Mouse (Mus musculus) lung, postnatal 0 days (tissue): ENCODE measurements at regions not wholly inside any gene's neighbourhood (a gene's known extent, or its start where the extent isn't known, plus 50 kb on each side); places are given as distances from the start of the nearest gene placed in this dataset.
"Not testable (repeated sequence)": the region's sequence is repeated elsewhere in the genome, so short reads cannot be mapped to it uniquely, and the experiment has no call there.

Experiments used
- ATAC-seq: fragments of 200-750 bp; cut with Nextera tagmentation; 2 replicates; pipeline ENCODE4 v1.8.0; 2017; ENCODE audit warnings: moderate library complexity
- DNase-seq: peaks from one replicate; pipeline ENCODE4 v3.0.0-alpha.2; 2016; ENCODE audit warnings: low spot score
- H3K27ac ChIP-seq: fragments of 300-500 bp; sonication (generic); 2 replicates; pipeline ENCODE4 v1.5.1; 2014; ENCODE audit warnings: antibody characterized with exemption, mild to moderate bottlenecking, low read length, mixed read lengths
- H3K27me3 ChIP-seq: fragments of 300-500 bp; sonication (generic); replicated peaks from 2 replicates; pipeline ENCODE4 v1.6.1; 2014; ENCODE audit warnings: low read length, mixed read lengths; ENCODE audit not compliant: insufficient read depth
- H3K36me3 ChIP-seq: fragments of 300-500 bp; sonication (generic); 2 replicates; pipeline ENCODE4 v1.6.1; 2014; ENCODE audit warnings: low read length, mixed read lengths; ENCODE audit not compliant: insufficient read depth
- H3K4me1 ChIP-seq: fragments of 300-500 bp; sonication (generic); 2 replicates; pipeline ENCODE4 v1.6.1; 2014; ENCODE audit warnings: antibody characterized with exemption, low read depth, low read length, mixed read lengths; ENCODE audit not compliant: insufficient read depth
- H3K4me2 ChIP-seq: fragments of 300-500 bp; sonication (generic); replicated peaks from 2 replicates; pipeline ENCODE4 v1.6.1; 2014; ENCODE audit warnings: low read depth, mild to moderate bottlenecking, low read length, moderate library complexity, mixed read lengths
- H3K4me3 ChIP-seq: fragments of 300-500 bp; sonication (generic); 2 replicates; pipeline ENCODE4 v1.5.1; 2014; ENCODE audit warnings: low read depth, low read length
- H3K9ac ChIP-seq: fragments of 300-500 bp; sonication (generic); replicated peaks from 2 replicates; pipeline ENCODE4 v1.6.1; 2014; ENCODE audit warnings: low read depth, mild to moderate bottlenecking
- H3K9me3 ChIP-seq: fragments of 300-500 bp; sonication (generic); 2 replicates; pipeline ENCODE4 v1.6.1; 2016; ENCODE audit warnings: low read length, mixed read lengths
- CTCF ChIP-seq: IDR thresholded peaks from 2 replicates; pipeline ENCODE4 v1.5.1; 2016; ENCODE audit warnings: antibody characterized with exemption, mild to moderate bottlenecking
- EP300 ChIP-seq: IDR thresholded peaks from 2 replicates; pipeline ENCODE4 v1.6.1; 2016; ENCODE audit warnings: antibody characterized with exemption, mild to moderate bottlenecking, control low read depth
- WGBS: fragments of 180-500 bp; shearing (Covaris S2); extraction: QIAGEN DNeasy Blood & Tissue Kit; methylation state at CpG from one replicate; pipeline ENCODE4 v1.1.7; 2014; 5-methylcytosine and 5-hydroxymethylcytosine counted together

GRCm38 (mm10) chr17:6853641-6854040 is 71.1 kb upstream of the Ezr start:
- ATAC-seq: no peak
- 69% methylated on average over 6 of the region's 6 CpGs for WGBS
- H3K36me3 ChIP-seq: no peaks in the 10 kb centered on the region

GRCm38 (mm10) chr17:6852177-6852947 is 69.8 kb upstream of the Ezr start:
- Histone ChIP-seq H3K36me3 (no peaks in the 10 kb centered on the region), H3K9ac (no peak overlapping the region), H3K4me3 (no peak overlapping the region), H3K27me3 (no peaks in the 10 kb centered on the region), H3K4me2 (no peak overlapping the region), H3K9me3 (no peaks in the 10 kb centered on the region), H3K27ac (no peak overlapping the region), H3K4me1 (no peaks in the 10 kb centered on the region)
- TF ChIP-seq EP300: no peak
- peak; percentile 55 for TF ChIP-seq CTCF
- WGBS: 66% methylated on average over 11 of the region's 11 CpGs
- ATAC-seq (no peak), DNase-seq (no peak)

More at GRCm38 (mm10) chr17:6853641-6854040, 71.1 kb upstream of the Ezr start:
- no peak for DNase-seq
- Histone ChIP-seq H3K27me3 (no peaks in the 10 kb centered on the region), H3K27ac (no peak overlapping the region), H3K4me2 (no peak overlapping the region), H3K9me3 (no peaks in the 10 kb centered on the region), H3K4me3 (no peak overlapping the region), H3K9ac (no peak overlapping the region), H3K4me1 (no peaks in the 10 kb centered on the region)
- TF ChIP-seq EP300: no peak
- no peak for TF ChIP-seq CTCF

DNA sequence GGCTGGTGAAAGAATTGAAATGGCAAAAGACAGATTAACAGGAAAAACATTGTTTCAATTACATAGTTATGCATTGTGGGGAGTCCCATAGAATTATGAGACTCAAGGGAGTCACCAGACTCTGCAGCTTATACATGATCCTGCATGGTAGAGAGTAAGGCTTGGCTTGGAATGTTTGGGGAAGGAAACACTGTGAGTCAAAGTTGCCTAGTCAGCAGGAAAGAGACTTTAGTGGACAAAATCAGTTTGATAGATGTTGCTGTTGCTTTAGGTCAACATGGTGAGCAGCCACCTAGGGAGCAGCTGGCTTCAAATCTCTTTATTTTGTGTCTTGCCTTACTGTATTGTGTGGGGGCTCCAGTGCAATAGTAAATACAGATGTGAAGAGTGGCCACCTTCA is 67.9 kb upstream of the Ezr start:
- no peak overlapping the region for H3K27ac ChIP-seq
- no peak for TF ChIP-seq CTCF
- TF ChIP-seq EP300: no peak
- H3K9me3 ChIP-seq: no peaks in the 10 kb centered on the region
- ATAC-seq (no peak), DNase-seq (no peak)
- H3K27me3 ChIP-seq: no peaks in the 10 kb centered on the region
- no peak overlapping the region for H3K4me2 ChIP-seq
- H3K36me3 ChIP-seq: no peaks in the 10 kb centered on the region
- H3K4me1 ChIP-seq: no peaks in the 10 kb centered on the region
- H3K9ac ChIP-seq: no peak overlapping the region
- no peak overlapping the region for H3K4me3 ChIP-seq

- not testable (repeated sequence) for H3K9ac ChIP-seq, H3K9me3 ChIP-seq, ATAC-seq, H3K4me1 ChIP-seq, H3K27ac ChIP-seq, H3K4me2 ChIP-seq, H3K27me3 ChIP-seq, H3K36me3 ChIP-seq, DNase-seq, H3K4me3 ChIP-seq
- WGBS: 80% methylated on average over 19 of the region's 19 CpGs
Observed at GRCm38 (mm10) chr17:6841781-6842465, 59.3 kb upstream of the Ezr start.

- Histone ChIP-seq H3K9me3 (no peaks in the 10 kb centered on the region), H3K4me1 (peaks cover 5% of the 10 kb centered on the region; the same call in 1 of the 2 replicates), H3K36me3 (no peaks in the 10 kb centered on the region), H3K4me3 (no peak overlapping the region), H3K27me3 (no peaks in the 10 kb centered on the region), H3K4me2 (no peak overlapping the region), H3K27ac (peak overlapping the region; percentile 79), H3K9ac (no peak overlapping the region)
- whole genome bisulfite sequencing: 31% methylated on average over 7 of the region's 7 CpGs
- DNase-seq: peak; percentile 96
- peak; percentile 99 for ATAC-seq
- TF ChIP-seq EP300 (peak; percentile 98), CTCF (peak; percentile 35)
Observed at GRCm38 (mm10) chr17:6835333-6835916, 52.8 kb upstream of the Ezr start.
